Comparison of ENCODE assay signal across 12 mouse cellular contexts in the genomic region with DNA sequence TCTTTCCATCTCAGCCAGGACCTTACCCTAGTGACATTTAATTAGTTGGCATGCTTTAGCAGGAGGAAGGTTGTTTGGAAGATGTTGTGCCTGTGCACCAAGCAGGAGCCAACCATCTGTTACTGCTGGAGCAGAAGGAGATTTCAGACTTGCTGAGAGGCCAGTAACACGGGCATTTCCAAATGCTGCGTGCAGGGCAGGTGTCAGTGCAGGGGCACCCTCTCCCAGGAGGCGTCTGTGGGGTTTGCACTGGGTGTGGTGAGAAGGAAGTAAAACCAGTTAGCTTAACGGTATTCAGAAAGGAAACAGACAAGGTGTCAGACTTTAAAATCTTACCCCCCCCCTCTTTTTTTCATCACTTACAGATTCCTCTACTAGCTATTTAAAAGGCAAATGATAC.
DNase-seq lines count a peak whose midpoint lies in the region; ATAC-seq lines count a peak whose summit lies in the region.
"Had no signal": no experiment of that assay in that cellular context is flagged by ENCODE, and none has a peak within 500 bp of the region (broad histone marks: within the 10 kb centered on the region; RNA-seq: fewer than 3 reads in every experiment).

No protein-coding gene starts in this region.

- peak overlapping the region; percentile 72 for H3K27ac ChIP-seq in forebrain, embryonic 15.5 days (replicated peaks)
- no peak overlapping the region for H3K27ac ChIP-seq in forebrain, embryonic 10.5 days
- H3K27ac ChIP-seq: neural tube, embryonic 12.5 days; stomach, embryonic 15.5 days had no signal

- no peaks in the 10 kb centered on the region for H3K27me3 ChIP-seq in forebrain, embryonic 15.5 days
- no peaks in the 10 kb centered on the region for H3K27me3 ChIP-seq in forebrain, embryonic 10.5 days (ENCODE audit: poor library complexity, severe bottlenecking)
- H3K27me3 ChIP-seq in splenic B cell, adult 2 months (ENCODE audit: control insufficient read depth, insufficient read depth, low read length, poor library complexity, severe bottlenecking) = no peaks in the 10 kb centered on the region
- H3K27me3 ChIP-seq: neural tube, embryonic 12.5 days; stomach, embryonic 15.5 days had no signal

- ATAC-seq in forebrain, embryonic 15.5 days (replicated peaks) = peak; percentile 53; the same call in 1 of the 2 replicates
- ATAC-seq in inflammation-experienced regulatory T-cells, adult 6 months = peak; percentile 77

- H3K9me3 ChIP-seq in forebrain, embryonic 15.5 days = no peaks in the 10 kb centered on the region
- H3K9me3 ChIP-seq in forebrain, embryonic 10.5 days = no peaks in the 10 kb centered on the region
- H3K9me3 ChIP-seq: neural tube, embryonic 12.5 days; stomach, embryonic 15.5 days had no signal

- no peak overlapping the region for H3K4me2 ChIP-seq in forebrain, embryonic 15.5 days (replicated peaks)
- H3K4me2 ChIP-seq: neural tube, embryonic 12.5 days; stomach, embryonic 15.5 days had no signal

- no peak overlapping the region for H3K9ac ChIP-seq in forebrain, embryonic 15.5 days (replicated peaks)
- H3K9ac ChIP-seq: neural tube, embryonic 12.5 days; stomach, embryonic 15.5 days had no signal

- H3K4me3 ChIP-seq in forebrain, embryonic 15.5 days = no peak overlapping the region
- no peak overlapping the region for H3K4me3 ChIP-seq in forebrain, embryonic 10.5 days
- H3K4me3 ChIP-seq: neural tube, embryonic 12.5 days; stomach, embryonic 15.5 days had no signal

- no peak for DNase-seq in forebrain, embryonic 10.5 days (ENCODE audit: extremely low spot score, low spot score)
- DNase-seq in cerebellum, adult 11-12 months = peak; percentile 90
- DNase-seq in splenic B cell, adult 2 months (ENCODE audit: low read depth, low spot score) = peak; percentile 78
- DNase-seq in layer of hippocampus, postnatal 14 days (ENCODE audit: low spot score in 2 of 2) = no peak
- DNase-seq in urinary bladder, postnatal 14 days (ENCODE audit: low spot score) = no peak
- no peak for DNase-seq in right cerebral cortex, postnatal 10 days (ENCODE audit: low spot score in 2 of 2)
- DNase-seq: heart, postnatal 14 days; lung, postnatal 10 days had no signal

- no peaks in the 10 kb centered on the region for H3K36me3 ChIP-seq in forebrain, embryonic 15.5 days
- H3K36me3 ChIP-seq in forebrain, embryonic 10.5 days (replicated peaks) = no peaks in the 10 kb centered on the region
- H3K36me3 ChIP-seq in splenic B cell, adult 2 months (ENCODE audit: control insufficient read depth, insufficient read depth, low read length, poor library complexity, severe bottlenecking) = peaks cover 2% of the 10 kb centered on the region; the same call in 1 of the 2 replicates
- H3K36me3 ChIP-seq: neural tube, embryonic 12.5 days; stomach, embryonic 15.5 days had no signal

- 54% methylated on average over 4 of the region's 4 CpGs for WGBS in forebrain, embryonic 15.5 days
- 81% methylated on average over 4 of the region's 4 CpGs for WGBS in forebrain, embryonic 10.5 days

- H3K4me1 ChIP-seq in forebrain, embryonic 15.5 days = peaks cover 61% of the 10 kb centered on the region
- peaks cover 15% of the 10 kb centered on the region; the same call in 1 of the 2 replicates for H3K4me1 ChIP-seq in forebrain, embryonic 10.5 days
- H3K4me1 ChIP-seq: neural tube, embryonic 12.5 days had no signal

Comparison
In these comparisons a context has a peak if more than half of its experiments do, and no peak if none do; other contexts are left out.
1. DNase-seq: peak in cerebellum, adult 11-12 months (single experiment) and splenic B cell, adult 2 months (single experiment); none in forebrain, embryonic 10.5 days (single experiment), layer of hippocampus, postnatal 14 days (0 of 2), urinary bladder, postnatal 14 days (single experiment) and right cerebral cortex, postnatal 10 days (0 of 2).